Mouse (Mus musculus): ENCODE measurements at regions not wholly inside any gene's neighbourhood (a gene's known extent, or its start where the extent isn't known, plus 50 kb on each side); places are given as distances from the start of the nearest gene placed in this dataset.

DNA sequence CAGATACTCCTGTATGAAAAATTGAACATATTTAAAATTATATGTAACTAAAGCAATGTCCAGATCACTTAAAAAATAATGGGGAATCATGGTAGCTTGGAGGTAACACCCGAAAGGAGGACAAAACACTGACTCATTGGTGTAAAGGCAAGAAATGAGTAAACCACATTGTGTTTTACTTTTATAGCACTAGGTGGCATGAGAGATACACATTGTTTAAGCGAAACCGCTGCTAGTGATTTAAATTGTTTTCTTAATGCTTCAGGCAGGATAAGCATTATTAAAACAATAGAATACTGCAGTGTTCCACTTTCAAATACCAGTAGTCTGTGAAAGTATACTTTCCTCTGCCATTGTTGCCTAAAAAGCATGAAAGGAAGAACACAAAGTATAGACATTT, 158.5 kb upstream of the 4930595M18Rik start:
- no peak for TF ChIP-seq CTCF (IDR thresholded peaks at IDR 0.05; ENCODE audit: borderline replicate concordance, extremely low read depth, insufficient read depth, insufficient read length)
- no peak for TF ChIP-seq POLR2A (IDR thresholded peaks at IDR 0.05; ENCODE audit: borderline replicate concordance, extremely low read depth, insufficient read depth, insufficient read length, poor library complexity, severe bottlenecking)
- DNase-seq (ENCODE audit: low read depth), result peak; percentile 36
